Mouse (Mus musculus) hindlimb bud, embryonic 11.5 days (tissue): ENCODE results near the gene Zfp362.

Experiments
- DNase-seq: peaks from one replicate; pipeline ENCODE4 v3.0.0-alpha.2; 2012; ENCODE audit warnings: low read depth, low spot score; ENCODE audit errors: extremely low spot score

Zfp362 gene

GRCm38 (mm10) chr4:128766929-128767328 is 38.9 kb downstream of the Zfp362 start:
- DNase-seq = no peak

- DNase-seq = no peak
Observed at GRCm38 (mm10) chr4:128760029-128760428, 45.8 kb downstream of the Zfp362 start.

DNA sequence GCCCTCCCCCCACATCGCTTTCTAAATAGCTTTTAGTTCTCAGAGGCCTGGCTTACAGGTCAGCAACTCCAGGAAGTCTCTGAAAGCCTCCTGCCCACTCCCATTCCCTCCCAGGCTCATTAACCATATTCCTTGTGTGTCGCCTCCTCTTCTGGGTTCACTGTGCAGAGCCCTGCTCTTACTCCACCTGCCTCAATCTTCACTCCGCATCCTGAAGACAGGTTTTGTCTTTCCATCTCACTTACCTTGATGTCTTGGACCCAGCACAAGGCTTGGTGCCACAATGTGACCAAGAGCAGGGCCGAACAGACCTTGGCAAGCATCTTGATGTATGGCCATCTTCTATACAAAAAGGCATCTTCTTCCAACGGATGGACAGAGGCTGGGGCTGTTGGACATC is 46.6 kb downstream of the Zfp362 start:
- no peak for DNase-seq

DNA sequence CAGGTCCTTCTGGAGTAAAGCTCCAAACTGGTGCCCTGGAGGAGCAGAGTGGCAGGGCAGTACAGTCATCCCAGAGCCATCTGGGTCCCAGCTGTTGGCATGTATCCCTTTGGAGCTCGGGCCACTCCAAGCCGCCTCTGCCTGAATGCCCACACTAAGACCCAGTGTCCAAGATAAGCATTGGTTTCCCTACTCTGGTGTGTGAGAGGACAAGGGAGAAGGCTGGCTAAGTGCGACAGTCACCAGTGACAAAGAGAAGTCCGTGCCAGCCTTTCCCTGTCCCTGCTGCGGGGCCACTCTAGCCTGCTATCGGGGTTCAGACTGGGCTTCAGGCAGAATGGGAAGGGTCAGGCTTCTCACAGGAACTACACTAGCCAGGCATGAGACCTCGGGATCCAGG is 49.9 kb downstream of the Zfp362 start:
- DNase-seq = no peak

- no peak for DNase-seq
Observed at GRCm38 (mm10) chr4:128755064-128755463, 50.8 kb downstream of the Zfp362 start, which contains the start of gene A3galt2. Gene A3galt2 (plus strand): TSS chr4:128755364.

- DNase-seq = no peak
Observed at GRCm38 (mm10) chr4:128753571-128753970, 52.3 kb downstream of the Zfp362 start.

DNA sequence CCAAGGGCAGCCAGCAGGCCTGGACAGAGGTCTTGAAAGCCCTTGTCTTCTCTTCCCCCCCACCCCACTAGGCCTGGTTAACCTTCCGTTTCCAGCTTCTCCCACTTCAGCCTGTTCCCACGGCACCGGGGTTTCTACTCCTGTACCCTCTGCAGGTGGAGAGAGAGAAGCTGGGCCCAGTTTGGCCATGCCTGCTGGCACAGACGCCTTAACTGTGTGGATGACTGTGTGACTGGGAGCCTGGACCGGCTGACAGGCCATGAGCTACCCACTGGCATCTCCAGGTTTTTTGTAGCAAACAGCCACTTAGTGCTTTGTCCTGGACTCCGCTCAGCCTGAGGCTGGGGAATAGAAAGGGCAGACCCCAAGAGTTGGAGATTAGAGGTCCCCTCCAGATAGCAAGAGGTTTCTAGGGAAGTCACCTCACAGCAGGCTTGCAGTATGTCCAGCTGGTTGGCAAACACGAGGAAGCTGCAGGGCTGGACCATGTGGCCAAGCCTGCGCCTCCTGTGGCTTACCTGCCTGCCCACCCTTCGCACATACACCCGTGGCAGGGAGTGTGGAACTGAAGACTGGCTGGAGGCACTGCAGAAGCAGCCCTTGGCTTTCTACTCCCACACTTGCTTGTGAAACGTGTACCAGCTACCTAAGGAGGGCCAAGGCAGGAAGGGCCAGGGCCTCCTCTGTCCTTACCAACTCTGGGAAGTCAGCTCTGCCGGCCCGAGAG is 53.7 kb downstream of the Zfp362 start:
- no peak for DNase-seq

DNA sequence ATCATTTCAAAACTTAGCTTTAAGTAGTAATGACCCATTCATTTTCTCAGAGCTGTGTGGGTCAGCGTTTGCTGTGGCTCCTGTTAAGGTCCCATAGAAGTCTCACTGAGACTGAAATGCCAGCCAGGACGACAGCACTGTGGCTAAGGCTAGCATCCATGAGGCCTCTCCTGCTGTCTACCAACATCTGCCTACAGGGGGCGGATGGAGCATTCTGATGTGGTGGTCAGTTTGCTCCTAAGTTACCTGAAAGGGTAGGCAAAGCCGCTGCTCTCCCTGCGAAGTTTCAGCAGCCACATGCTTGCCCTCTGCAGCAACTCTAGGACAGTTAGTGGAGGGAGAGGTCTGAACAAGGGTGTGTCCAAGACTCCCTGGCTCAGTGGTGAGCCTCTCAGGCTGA is 54.8 kb downstream of the Zfp362 start:
- no peak for DNase-seq

DNA sequence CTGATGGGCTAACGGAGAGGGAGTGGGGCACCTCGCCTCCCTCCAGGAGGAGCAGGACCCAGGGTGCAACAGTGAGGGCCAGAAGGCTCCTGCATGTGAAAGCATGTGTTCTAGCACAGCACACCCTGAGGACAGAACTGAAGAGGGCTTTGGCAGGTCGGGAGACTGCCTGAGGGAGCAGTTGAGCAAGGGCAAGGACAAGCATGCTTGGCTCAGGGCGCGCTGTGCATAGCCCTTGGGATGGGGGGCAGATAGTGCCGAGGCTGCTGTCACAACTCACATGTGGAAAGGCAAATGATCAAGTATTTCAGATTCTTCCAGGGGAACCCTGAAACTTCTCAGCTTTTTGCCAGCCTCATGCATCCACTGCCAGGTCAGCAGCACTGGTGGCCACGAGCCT is 57.5 kb downstream of the Zfp362 start:
- DNase-seq = no peak

DNA sequence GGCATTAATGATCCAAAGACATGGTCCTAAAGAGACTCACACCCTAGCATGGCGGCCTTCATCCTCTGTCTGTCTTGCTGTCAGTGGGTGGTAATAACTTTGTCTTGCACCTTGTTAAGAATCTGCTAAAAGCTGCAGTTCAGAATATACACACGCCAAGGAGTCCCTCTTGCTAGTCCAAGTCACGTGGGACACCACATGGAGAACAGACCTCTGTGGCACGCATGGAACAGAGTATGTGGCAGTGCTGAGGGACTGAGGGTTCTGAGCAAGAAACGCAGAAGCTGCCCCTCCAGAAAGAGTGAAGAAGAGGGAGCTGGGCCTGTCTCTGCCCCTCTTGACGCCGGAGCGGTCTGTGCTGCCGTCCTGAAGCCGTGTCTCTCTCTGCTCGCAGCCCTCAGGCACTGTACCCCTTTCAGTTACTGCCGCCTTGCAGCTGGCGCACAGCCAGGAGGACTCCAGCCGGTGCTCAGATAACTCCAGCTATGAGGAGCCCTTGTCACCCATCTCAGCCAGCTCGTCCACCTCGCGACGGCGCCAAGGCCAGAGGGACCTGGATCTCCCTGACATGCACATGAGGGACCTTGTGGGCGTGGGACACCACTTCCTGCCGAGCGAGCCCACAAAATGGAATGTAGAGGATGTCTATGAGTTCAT is 58.1 kb downstream of the Zfp362 start:
- DNase-seq = no peak

GRCm38 (mm10) chr4:128745160-128745559 is 60.7 kb downstream of the Zfp362 start:
- no peak for DNase-seq

- no peak for DNase-seq
Observed at GRCm38 (mm10) chr4:128743031-128743626, 62.7 kb downstream of the Zfp362 start.

- DNase-seq = no peak
Observed at GRCm38 (mm10) chr4:128742379-128742970, 63.4 kb downstream of the Zfp362 start.

DNA sequence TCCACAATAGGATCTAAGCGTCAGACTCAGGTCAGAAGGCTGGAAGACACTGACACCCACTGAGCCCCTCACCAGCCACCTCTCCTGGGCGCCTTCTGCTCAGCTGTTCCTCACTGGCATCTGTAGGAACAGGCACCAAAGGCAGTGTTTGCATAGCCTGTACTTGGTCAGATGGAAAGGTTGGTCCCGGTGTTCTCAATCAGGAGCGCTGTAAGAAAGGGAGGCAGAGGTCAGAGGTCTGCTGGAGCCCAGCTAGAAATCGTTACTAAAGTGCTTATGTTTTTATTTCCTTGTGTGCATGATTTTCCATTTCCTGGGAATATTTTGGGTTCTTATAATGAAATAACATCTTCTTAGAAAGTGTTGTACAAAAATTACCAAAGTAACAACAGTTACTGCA is 63.9 kb downstream of the Zfp362 start:
- DNase-seq = no peak

DNA sequence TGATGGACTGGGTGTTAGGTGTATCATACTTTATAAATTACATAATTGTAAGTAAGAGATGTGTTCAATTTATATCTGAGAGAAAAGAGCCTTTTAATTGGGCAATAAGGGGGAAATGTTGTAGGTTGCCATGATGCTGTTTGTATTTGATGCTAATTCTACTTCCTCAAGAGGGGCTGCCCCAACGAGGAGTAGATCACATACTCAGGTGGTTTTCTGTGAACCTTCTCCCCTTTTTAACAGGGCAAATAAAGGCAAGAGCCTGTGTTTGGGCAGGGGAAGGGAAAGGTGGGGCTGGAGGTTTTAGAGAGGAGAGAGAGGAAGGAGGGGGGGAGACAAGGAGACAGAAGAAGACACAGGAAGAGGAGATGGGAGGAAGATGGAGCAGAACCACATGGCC is 65.0 kb downstream of the Zfp362 start:
- no peak for DNase-seq

GRCm38 (mm10) chr4:128737825-128738610 is 67.8 kb downstream of the Zfp362 start:
- no peak for DNase-seq

GRCm38 (mm10) chr4:128737137-128737589 is 68.7 kb downstream of the Zfp362 start:
- no peak for DNase-seq

DNA sequence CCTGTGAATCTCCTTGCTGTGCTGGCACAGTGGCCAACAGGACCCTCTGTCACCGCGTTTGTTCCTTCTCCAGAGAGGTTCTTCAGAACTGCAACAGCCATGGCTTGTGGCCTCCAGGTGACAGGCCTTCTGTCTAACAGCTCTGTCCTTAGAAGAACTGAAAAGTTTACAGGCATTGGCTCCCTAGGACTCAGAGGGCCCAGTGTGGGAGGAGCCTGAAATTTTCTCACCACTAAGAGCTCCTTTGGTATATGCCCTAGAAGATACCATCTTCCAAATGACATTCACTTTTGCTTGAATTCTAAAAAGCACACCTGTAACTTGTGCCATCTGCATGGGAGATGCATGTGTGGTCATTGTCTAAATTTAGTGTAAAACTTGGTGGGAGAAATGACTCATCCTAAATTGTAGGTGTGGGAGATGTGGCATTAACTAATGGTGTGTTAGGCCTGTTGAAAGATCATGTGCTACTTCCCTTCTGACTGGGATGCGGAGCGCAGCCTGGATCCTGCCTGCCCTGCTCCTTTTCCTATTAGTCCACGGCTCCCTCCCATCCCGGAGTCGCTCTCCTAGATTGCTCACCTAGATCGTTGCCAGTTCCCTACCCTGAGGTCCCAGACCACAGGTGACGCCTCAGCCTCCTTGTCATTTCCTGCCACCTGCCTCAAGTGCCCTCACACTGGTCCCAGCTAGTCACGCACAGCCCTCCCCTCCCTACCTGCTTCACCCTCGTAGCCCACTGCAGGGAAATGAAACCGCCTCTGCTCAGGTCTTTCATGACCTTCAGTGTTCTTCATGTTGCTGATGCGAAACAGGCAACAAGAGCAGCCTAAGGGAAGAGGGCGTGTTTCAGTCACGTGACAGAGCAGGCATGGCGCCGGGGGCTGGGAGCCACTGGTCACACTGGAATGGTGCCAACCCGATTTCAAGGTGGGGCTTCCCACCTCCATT is 70.8 kb downstream of the Zfp362 start:
- DNase-seq = no peak

DNA sequence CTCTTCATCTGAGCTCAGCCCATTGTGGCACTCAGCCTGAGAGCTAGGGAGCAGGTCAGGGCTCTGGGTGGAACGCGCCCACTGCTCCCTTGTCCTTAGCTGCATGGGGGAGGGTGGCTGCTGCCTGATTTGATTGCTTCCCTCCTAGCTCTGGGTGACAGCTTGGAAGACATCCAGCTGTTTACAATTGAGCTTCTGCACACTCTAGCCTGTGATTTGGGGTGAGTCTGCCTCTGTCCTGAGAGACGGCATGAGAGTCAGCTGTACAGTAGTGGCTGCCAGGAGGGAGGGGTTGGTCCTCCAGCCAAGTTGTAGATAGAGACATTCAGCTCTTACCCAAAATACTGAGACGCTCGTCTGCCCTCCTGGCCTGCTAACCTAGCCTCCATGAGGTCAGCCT is 71.6 kb downstream of the Zfp362 start:
- DNase-seq = no peak

GRCm38 (mm10) chr4:128733496-128733895 is 72.3 kb downstream of the Zfp362 start:
- DNase-seq = no peak
